Mouse (Mus musculus) gastrocnemius, postnatal 10 days (tissue): ENCODE results near the gene Fam219b. TPM values are rescaled to one million over a fixed set of nuclear protein-coding genes. Genes with fewer than 3 reads are reported as not detected.

Source experiments
- DNase-seq: peaks from one replicate; pipeline ENCODE4 v3.0.0; 2021; ENCODE audit warnings: mixed read lengths
- total RNA-seq, 2 experiments: library from RNA; stranded (reverse); gene quantifications; 2 replicates each; pipeline ENCODE4 v1.2.3; 2021

The Fam219b gene
- total RNA-seq, 2 experiments from 2014 or later, result 9.1 to 9.2 TPM

DNA sequence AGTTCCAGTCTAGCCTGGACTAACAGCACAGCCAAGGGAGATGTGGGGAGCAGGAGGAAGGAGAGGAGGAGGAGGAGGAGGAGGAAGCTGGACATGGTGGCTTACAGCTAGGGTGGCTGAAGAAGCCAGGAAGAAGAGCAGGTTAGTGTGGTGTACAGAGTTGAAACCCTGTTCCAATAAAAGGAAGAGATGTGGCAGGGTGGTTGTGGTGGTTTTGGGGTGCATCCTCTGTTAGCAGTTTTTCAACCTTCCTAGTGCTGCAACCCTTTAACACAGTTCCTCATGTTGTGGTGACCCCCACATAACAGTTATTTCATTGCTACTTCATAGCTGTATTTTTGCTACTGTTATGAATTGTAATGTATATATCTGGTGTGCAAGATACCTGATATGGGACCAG is 12.9 kb upstream of the Fam219b start:
- DNase-seq, result no peak

DNA sequence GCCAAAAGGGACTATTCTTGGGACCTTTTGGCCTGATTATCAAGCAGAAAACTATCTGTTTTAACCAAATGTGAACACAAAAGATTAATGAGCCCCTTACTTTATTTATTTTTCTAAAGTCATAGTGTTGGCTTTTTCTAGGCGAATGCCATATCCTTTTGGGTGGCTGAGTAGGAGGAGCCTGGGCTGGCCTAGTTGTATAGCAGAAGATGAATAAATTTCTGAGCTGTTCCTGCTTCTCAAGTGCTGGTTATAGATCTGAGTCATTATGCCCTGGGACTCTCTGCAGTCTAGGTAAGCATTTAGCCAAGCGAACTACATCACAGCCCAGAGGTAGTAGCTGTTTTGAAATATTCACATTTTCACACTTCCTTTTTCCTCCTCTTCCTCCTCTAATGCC is 11.8 kb upstream of the Fam219b start:
- no peak for DNase-seq

DNA sequence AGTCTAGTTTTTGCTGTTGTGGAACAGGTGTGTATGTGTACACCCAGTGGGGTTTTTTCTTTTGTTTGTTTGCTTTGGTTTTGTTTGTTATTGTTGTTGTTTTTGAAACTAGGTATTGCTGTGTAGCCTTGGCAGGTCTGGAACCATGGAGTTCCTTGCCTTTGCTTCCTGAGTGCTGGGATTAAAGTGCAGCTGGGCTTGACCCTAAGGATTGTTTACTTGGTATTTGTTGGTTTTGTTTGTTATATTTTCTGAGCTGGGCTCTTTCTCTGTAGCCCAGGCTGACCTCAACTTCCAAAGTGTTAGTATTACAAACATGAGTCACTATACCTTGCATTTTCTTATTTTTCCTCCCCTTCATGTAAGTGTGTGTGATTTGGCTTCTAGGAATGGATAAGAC is 10.9 kb upstream of the Fam219b start:
- no peak for DNase-seq

DNA sequence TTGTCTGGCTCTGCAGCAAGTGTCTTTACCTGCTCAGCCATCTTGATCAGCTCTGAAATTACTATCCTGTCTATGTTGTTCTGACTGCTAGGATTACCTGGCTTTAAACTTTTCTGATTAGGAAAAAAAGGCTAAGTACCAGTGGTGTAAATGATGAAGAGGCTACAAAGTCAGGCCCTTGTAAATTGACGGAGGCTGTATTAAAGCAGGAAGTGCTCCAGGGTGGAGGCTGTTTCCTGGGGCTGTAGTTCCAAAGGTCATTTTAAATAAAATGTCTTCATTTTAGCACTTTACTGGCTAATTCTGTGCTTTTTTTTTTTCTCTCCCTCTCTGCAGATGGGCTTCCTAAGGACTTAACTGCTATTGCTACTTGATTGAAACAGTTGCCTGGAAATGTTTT is 5.4 kb upstream of the Fam219b start:
- no peak for DNase-seq

DNA sequence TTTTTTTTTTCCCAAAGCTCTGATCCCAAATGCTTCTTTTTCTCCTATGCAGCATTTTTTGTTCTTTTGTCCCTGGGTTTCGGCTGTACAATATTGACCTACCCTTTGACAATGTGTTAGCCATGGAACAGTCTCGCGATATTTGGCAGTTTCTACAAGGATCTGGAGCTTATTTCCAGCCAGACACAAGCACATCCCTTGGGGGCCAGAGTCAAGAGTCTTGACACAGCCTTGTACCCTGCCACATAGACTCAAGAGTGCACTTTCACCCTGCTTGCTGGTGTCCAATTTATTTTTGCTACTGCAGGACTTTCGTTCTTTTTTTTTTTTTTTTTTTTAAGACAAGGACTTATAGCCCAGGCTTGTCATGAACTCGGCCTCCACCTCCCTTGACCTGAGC is 966 bp upstream of the Fam219b start:
- DNase-seq, result no peak

DNA sequence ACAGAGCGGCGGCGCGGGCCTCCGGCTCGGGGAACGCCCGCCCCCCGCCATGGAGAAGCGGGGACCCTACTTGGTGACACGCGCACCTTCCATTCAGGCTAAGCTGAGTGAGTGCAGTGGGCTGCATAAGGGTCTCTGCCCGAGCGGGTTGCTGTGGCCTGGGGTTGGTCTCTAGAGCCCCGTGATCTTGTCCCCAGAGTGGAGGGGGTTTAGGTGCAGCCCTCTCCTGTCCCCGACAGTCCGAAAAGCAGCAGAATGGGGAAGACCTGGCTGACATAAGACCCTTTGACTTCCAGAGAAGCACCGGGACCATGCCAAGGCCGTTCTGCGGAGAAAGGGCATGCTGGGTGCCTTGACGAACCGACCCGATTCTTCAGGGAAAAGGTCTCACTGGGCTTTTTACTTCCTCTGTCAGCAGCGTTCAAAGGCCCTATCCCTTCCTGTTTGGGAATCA is 427 bp downstream of the Fam219b start:
- peak; percentile 38 for DNase-seq

DNA sequence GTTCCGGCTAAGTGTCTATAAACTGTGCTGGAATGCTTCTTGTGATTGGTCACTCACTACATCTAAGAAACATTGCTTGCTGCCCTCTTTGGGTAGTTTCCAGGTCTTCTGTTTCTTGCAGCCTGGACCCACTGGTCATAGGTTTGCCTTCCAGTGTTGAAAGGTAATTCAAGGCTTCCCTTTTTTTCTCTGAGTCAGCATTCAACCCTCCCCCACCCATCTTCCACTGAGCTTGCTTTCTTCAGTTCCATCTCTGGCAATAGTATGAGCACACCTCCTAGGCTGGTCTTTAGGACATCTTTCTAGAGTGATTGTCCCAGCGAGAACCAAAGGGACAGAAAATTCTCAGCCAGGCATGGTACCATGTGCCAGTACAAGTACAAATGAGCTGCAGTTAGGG is 2.2 kb downstream of the Fam219b start:
- no peak for DNase-seq

DNA sequence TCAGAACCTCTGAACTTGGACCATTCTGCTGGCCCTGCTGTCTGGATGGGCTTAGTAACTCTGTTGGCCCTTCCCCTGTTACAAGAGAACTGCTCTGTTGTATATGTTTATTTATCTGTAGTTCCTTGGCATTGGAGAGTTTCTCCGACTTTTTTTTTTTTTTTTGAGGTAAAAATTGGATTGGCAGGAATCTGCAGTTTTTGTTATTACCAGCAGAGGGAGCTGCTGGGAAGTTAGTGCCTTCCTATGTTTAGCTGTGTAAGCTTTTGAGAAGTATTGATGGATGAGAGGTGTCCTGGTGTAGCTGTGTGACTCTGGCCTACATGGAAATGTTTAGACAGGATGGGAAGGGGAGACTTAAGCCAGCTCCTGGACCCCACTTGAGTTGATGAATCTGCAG is 4.0 kb downstream of the Fam219b start:
- peak; percentile 39 for DNase-seq

DNA sequence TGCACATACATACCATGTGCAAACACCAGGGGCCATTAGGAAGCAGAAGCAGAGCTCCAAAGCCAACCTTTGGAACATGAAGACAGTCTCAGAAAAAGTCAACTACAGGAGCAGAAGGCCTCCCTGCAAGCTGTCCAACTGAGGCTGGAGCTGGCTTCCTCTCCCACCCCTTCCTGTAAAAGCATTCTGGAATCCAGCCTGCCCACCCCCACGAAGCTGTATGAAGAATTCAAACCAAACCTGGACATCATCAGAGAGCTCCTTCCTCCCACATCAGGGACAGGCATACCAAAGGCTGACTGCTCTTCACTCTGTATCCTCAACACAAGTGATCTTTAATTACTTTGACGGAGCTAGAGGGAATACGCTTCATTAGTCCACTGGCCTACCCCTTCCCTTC is 6.6 kb downstream of the Fam219b start:
- no peak for DNase-seq

DNA sequence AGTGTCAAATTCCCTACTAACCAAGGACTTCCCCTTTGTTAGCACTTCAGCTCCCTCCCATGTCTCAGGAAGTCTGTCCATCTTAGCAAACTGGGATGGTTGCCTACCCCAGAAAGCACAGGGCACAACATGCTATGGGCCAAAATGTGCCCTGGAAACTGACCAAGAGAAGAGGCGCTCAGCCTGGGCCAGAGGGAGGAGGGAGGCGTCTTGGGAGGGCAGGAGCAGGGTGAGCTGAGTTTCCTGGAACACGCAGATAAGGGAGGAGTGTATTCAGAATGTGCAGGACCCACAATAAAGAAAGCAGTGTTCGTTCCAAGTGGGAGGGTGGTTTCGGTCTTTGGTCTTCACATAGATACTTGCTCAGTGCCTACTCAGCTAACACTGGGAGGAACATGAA is 10.0 kb downstream of the Fam219b start:
- no peak for DNase-seq

DNA sequence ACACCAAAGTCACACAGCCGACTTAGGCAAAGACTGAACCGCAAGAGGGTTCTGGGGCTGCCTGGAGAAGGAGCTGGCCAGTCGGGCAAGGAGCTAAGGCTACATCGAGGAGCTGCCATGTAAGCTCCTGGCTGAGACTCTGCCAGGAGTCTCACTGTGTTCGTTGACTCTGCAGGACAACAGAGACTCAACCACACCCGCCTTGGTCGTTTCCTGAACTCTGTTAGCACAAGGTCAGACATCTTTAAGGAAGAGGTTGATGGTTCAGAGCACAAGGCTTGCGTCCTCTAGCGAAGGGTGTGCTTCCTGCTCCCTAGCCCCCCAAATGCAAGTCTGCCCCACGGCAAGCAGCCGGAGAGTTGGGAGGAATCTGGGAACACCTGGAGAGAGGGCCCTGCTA is 10.5 kb downstream of the Fam219b start:
- DNase-seq, result no peak

DNA sequence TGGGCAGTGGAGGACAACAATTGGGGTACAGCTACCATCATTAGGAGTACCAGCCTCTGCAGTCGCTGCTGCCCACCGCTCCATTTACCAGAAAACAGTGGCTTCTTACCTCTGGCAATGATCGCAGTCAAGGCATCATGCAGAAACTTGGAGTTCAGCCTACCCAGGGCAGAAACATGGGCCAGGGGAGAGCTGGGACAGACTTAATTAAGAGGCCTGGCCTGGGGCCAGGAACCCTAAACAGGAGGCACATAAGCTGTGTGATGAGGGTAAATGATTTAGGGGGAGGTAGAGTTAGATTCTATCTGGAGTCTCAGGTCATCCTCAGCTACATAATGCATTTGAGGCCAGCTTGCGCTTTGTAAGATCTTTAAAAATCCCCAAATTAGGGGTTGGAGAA is 11.9 kb downstream of the Fam219b start:
- no peak for DNase-seq

DNA sequence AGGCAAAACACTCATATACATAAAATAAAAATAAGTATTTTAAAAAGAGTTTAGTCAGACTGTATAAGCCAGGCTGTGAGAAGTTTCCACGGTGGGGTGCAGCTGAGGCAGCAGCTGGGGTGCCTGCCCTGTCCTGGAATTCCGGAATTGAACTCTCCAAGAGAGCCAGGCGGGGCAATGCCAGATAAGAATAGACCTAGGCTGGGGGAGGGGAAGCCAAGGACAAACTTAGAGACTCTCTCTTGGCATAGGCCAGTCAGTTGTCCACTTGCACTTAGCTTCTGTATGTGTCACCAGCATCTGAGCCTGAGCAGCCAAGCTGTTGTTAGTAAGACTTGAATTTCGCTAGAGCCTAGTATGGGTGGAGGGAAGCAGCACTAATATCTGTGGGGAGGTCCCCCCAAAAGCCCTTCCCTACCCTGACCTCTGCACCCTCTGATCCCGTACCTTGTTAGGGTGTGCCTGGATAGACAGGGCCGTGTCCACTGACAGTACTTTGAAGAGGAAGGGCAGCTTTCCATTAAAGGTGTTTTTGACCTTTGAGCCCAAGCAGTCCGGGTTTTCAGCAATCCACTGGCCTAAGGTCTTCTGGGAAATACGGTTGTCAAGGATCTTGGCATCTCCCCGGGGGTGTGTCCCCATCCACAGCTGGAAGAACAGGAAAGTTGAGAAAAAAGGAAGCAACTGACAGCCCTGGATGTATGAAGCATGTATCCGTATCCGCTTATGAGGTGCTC is 13.0 kb downstream of the Fam219b start:
- no peak for DNase-seq

DNA sequence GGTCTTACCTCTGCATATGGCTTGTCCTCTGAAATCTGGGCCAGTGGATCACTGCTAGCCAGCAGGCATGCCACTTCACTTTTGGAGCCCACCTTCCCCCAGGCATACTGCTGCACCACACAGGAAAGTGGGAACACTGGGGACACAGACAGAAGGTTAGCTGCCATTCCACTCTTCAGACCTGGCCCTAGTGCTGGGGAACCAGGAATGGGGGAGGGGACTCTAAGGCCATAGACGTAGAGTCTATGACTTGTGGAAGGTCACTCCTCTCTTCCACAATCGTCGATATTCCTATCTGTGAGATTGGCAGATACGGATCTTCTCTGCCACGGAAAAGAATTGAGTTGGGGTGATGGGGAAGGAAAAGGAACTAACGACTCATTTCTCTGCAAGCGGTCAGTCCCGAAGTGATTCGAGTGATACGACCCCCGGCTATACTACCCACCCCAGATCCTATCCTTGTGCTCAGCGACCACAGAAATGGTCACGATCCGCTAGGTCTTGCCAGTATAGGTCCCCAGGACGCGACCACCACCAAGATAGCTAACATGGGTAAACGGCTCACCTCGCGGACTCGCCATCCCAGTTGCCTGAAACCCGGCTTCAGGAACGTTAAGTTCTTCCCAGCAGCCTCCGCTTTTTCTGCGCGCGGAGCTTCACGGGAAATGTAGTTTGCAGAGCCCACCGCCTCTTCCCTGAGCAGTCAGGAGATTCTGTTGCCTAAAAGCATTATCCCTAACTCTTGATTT is 15.0 kb downstream of the Fam219b start, which contains the start of gene Mpi:
Gene Mpi (minus strand): TSS at position 625 of the 749 bp plus-strand sequence.
- peak; percentile 65 for DNase-seq

DNA sequence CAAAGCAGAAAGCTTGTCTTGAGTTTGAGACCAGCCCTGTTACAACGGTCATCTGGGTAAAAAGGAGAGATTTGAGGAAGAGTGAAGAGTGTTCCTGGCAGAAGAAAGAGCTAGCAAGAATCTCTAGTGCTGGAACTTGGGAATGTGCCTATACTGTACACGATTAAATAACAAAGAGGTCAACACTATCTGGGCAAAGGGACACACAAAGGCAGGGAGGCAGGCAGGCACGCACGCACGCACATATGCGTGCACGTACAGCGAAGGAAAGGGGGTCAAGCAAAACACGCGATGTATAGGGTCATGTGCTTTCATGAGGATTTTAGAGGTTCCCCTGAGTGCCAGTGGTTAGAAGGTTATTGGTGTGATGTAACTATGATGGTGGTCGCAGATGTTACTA is 15.8 kb downstream of the Fam219b start:
- DNase-seq, result no peak

DNA sequence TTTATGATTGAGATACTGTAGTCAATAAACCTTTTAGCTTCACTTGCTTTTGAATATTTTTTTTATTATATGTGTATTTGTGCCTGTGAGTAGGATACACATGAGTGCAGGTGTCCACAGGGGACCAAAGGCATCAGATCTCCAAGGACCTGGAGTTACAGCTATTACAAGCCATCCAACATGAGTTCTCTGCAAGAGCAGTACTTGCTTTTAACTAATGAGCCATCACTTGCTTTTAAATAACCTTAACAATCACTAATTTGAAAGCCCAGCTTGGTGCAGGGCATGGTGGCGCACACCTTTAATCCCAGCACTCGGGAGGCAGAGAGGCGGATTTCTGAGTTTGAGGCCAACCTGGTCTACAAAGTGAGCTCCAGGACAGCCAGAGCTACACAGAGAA is 17.4 kb downstream of the Fam219b start:
- DNase-seq, result no peak

DNA sequence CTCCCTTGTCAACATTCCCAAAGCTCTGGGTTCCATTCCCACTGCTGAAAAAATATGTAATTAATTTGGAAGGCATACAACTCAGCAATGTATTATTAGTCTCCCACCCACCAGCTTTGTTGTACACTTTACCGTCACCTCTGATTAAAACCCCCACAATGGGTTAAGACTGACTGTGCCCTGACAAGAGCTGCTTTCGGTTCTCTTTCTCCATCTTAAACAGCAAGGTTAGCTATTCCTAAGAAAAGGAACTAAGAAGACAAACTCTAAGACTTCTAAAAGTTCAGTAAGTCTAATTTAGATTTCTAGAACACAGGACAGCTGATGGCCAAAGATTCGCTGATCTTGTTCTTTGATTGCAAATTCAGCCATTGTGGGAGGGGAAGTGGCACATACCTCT is 19.9 kb downstream of the Fam219b start:
- no peak for DNase-seq

DNA sequence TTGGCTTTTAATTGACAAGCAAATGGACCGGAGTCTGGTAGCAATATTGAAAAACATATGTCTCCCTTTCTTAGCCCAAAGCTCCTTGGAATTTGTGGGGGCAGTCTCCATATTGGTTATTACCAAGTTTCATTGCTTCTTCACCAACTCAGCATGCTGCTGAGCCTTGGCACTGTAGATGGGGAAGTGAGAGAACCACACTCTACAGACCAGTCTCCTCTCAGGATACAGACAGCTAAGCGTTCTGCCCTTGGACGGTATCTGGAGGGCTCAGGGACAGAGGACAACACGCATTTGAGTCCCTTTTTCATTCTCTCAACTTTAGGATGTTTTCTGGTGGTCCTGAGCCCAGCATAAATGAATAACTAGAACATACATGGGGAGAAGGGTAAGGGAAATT is 21.3 kb downstream of the Fam219b start:
- DNase-seq, result no peak

DNA sequence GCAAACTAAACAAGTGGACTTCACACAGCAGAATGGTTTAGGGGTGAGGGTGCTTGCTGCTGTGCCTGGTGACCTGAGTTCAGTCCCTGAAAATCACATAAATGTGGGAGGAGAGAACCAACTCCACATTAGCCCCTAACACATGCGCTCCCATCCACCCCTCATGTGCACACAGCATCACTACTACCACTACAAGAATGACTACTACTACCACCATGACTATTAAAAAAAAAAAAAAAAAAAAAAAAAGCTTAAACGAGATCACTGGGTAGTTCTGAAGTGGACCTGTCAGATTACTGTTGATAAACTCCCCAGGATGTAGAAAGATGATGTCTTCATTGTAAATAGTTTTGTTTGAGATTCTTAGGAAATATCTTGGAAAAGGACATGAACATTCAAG is 22.2 kb downstream of the Fam219b start:
- no peak for DNase-seq

DNA sequence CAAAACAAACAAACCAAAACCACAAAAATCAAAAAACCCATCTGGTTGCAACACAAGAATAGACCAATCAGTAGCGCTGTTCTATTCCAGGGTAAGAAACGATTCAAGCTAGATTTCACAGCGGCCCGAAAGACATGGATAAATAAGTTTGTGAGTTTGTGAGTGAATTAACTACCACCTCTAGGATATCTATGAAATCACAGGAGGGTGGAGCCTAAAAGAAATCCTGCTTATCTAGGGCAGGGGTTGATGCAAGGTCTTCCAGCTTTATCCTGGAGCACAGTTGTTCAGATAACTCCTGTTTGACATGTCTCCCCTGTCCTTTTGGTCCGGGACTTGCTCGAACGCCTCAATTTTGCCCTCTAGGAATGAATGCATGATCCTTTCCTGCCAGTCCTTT is 22.9 kb downstream of the Fam219b start:
- DNase-seq, result no peak

DNA sequence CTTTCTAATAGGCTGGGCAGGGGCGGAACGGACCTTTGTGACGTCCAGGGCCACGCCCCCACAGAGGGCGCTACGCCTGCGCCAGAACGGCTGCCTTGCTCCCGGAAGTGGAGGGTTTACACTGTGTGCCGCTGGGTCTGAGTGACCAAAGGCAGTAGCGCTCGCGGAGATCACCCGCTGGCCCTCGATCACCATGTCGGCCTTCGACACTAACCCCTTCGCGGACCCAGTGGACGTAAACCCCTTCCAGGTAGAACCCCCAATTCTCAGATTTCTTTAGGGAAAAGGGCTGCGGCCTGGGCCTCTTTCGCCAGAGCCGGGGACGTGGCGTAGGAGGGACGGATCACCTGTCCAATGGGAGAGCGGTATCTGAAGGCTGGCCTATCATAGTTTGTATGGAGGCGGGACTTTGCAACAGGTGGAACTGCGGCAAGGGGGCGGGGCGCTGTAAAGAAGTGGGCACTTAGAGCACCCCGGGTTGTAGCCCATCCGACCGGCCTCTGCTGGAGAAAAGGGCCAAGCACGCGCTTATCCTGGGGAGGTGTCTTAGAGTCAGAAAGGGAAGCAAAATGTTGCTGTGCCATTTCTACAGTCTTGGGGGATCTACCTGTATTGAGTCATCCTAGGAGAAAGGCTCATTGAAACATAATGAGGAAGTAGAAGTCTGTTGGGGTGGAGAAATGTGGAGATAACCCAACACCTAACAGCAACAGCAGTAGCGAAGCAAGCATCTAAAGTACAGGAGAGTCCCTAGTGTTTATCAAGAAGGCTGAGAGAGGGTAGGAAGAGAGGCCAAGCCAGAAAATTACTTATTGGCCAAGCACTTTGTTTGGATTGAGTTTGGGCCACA is 23.8 kb downstream of the Fam219b start, which contains the start of gene Scamp2:
Gene Scamp2 (plus strand): TSS at position 83 of the 850 bp plus-strand sequence.
- peak; percentile 90 for DNase-seq

DNA sequence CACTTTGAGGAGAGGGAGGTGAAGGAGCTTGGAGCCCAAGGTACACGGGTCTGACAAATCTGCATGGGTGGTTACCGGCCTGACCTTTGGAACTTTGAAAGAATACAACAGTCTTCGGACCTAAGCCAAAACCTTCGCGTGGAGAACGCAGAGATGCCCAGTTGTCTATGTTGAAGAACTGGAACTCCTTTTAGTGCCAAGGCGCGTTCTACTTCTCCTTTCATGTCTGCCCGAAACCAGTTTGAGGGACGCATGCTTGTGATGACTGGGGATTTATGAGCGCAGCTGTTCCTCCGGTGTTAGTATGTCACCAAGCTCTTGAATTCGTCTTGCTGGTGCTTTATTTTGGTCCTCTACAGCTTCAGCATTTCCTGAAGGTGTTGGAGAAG is 24.4 kb downstream of the Fam219b start:
- no peak for DNase-seq

DNA sequence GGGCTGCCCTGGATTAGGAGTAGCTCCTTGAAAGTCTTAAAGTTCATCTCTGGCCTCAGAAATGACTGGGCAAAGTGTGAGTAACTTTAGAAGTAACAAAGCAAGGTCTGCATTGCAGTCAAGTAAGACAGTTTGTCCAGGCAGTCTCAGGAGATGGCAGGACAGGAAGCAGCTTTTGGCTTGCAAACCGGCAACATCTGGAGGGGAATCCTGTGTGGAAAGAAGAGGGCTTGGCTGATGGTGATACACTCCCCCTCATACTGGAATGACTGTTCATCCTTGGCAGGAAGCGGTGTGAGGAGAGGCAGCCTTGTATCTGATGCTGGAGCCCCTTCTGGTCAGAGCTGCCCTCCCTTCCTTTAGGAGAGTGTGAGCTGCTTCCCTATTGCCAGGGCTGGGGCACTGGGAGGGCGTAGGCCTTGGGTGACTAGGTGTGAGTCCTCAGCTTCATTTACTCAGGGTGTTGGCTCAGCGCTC is 25.6 kb downstream of the Fam219b start:
- DNase-seq, result peak; percentile 48
